Mouse (Mus musculus): ENCODE measurements around the gene Pcnx3. TPM values are rescaled to one million over a fixed set of nuclear protein-coding genes. Genes with fewer than 3 reads are reported as not detected.

The Pcnx3 gene
- polyA plus RNA-seq, 1 experiment from 2014 or later, result 9.1 TPM

DNA sequence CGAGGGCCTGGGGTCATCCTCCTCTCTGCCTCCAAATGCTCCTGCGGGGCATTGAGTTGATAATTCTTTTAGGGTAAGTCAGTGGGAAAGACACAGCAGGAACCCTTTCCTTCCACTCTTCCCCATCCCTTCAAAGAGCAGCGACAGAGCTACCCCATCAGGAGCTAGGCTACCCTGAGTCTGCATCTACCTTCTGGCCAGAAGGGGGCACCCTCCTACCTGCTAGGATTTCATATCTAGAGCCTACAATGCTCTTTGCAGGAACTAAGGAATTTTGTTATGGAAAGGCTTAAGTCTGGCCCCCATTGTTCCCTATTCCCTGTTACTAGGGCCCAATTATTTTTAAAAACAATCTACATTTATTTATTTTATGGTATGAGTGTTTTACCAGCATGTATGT, 22.5 kb upstream of the Pcnx3 start:
- H3K9ac ChIP-seq, result no peak overlapping the region
- H3K27me3 ChIP-seq, result no peaks in the 10 kb centered on the region
- ATAC-seq (ENCODE audit: low read depth) (no peak), DNase-seq (no peak)
- no peaks in the 10 kb centered on the region for H3K9me3 ChIP-seq (replicated peaks)
- H3K27ac ChIP-seq, result peak overlapping the region; percentile 35; the same call in 1 of the 2 replicates
- peaks cover 73% of the 10 kb centered on the region for H3K4me1 ChIP-seq (replicated peaks)
- no peak overlapping the region for H3K4me2 ChIP-seq
- WGBS (ENCODE audit: insufficient replicate concordance), result 47% methylated on average over 3 of the region's 3 CpGs
- H3K36me3 ChIP-seq, result peaks cover 100% of the 10 kb centered on the region
- H3K4me3 ChIP-seq (replicated peaks), result no peak overlapping the region

GRCm38 (mm10) chr19:5710581-5710980, 21.9 kb upstream of the Pcnx3 start:
- Histone ChIP-seq H3K4me2 (no peak overlapping the region), H3K4me3 (replicated peaks) (no peak overlapping the region), H3K27ac (peak overlapping the region; percentile 35; the same call in 1 of the 2 replicates), H3K27me3 (no peaks in the 10 kb centered on the region), H3K36me3 (peaks cover 100% of the 10 kb centered on the region), H3K4me1 (replicated peaks) (peaks cover 73% of the 10 kb centered on the region), H3K9ac (no peak overlapping the region), H3K9me3 (replicated peaks) (no peaks in the 10 kb centered on the region)
- DNase-seq (no peak), ATAC-seq (ENCODE audit: low read depth) (no peak)
- WGBS (ENCODE audit: insufficient replicate concordance), result 89% methylated on average over 8 of the region's 8 CpGs

GRCm38 (mm10) chr19:5710068-5710467, 21.4 kb upstream of the Pcnx3 start:
- H3K9ac ChIP-seq, result no peak overlapping the region
- no peaks in the 10 kb centered on the region for H3K27me3 ChIP-seq
- 98% methylated on average over 6 of the region's 6 CpGs for WGBS (ENCODE audit: insufficient replicate concordance)
- ATAC-seq (ENCODE audit: low read depth) (no peak), DNase-seq (no peak)
- H3K27ac ChIP-seq, result no peak overlapping the region
- no peak overlapping the region for H3K4me3 ChIP-seq (replicated peaks)
- H3K4me1 ChIP-seq (replicated peaks), result peaks cover 73% of the 10 kb centered on the region
- H3K9me3 ChIP-seq (replicated peaks), result no peaks in the 10 kb centered on the region
- peaks cover 95% of the 10 kb centered on the region for H3K36me3 ChIP-seq
- no peak overlapping the region for H3K4me2 ChIP-seq

DNA sequence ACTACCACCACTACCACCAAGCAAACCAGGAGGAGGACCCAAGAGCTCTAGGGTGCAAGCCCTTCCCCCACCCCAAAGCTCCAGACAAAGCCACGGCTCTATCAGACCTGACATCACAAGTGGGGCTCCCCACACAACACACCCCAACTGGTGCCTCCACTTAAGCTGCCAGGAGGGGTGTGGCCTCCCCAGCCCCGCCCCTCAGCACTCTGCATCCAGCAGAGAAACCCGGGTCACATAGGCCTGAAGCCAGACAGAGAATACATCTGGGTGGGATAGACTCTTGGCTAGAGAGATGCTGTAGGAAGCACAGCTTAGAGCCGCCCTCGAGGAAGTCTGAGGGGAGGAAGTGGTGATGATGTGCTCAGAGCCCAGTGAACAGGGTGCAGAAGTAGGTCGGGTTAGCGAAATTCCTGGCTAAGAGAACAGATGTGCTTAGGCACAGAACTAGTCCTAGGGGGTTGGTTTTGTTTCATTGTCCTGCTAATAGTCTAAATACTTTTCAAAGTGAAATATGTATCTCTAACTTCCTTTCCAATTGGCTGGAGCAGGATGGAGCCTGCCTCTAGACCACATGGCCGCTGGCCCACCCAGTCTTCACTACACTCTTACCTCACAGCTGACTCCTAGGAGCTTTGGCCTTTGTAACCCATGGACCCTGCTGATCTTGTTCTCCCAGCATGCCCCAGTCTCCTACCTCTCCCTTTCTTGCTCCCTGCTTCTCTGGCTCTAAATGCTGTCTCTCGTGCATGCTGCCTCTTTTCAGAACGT, 16.3 kb upstream of the Pcnx3 start:
- Histone ChIP-seq H3K36me3 (peaks cover 84% of the 10 kb centered on the region), H3K9ac (peak overlapping the region; percentile 59), H3K4me2 (peak overlapping the region; percentile 53), H3K27me3 (no peaks in the 10 kb centered on the region), H3K4me3 (replicated peaks) (peak overlapping the region; percentile 12), H3K4me1 (replicated peaks) (peaks cover 50% of the 10 kb centered on the region), H3K9me3 (replicated peaks) (no peaks in the 10 kb centered on the region), H3K27ac (peak overlapping the region; percentile 89)
- WGBS (ENCODE audit: insufficient replicate concordance), result 36% methylated on average over 10 of the region's 10 CpGs
- ATAC-seq (ENCODE audit: low read depth), result peak; percentile 83
- peak; percentile 62 for DNase-seq

DNA sequence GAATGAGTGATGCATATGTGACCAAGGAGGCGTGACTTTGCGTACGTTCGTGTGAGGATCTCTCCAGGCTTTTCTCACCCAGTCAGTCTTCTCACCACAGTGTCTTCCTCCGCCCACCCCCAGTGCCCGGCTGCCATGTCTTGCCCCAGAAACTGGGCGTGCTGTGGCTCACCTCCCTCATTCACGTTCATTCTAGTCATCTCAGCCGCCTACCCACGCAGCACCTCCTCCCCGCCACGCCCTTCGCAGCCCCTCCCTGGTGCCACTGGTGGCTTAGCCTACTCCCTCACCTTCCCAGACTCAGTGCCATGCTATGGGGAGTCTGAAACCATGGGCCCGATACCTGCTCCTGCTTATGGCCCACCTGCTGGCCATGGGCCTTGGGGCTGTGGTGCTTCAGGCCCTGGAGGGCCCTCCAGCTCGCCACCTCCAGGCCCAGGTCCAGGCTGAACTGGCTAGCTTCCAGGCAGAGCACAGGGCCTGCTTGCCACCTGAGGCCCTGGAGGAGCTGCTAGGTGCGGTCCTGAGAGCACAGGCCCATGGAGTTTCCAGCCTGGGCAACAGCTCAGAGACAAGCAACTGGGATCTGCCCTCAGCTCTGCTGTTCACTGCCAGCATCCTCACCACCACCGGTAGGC, 15.6 kb upstream of the Pcnx3 start, which contains the start of gene Kcnk7:
Gene Kcnk7, plus strand, starts transcription at position 205 of the 638 bp plus-strand sequence.
- Histone ChIP-seq H3K4me2 (peak within 1 kb of the TSS; percentile 53), H3K9me3 (replicated peaks) (no peaks in the 10 kb centered on the region), H3K36me3 (peaks cover 84% of the 10 kb centered on the region), H3K4me1 (replicated peaks) (peaks cover 48% of the 10 kb centered on the region), H3K27me3 (no peaks in the 10 kb centered on the region), H3K27ac (peak within 1 kb of the TSS; percentile 89), H3K9ac (peak within 1 kb of the TSS; percentile 59), H3K4me3 (replicated peaks) (peak within 1 kb of the TSS; percentile 12)
- ATAC-seq (ENCODE audit: low read depth) (peak; percentile 66), DNase-seq (no peak)
- 54% methylated on average over 17 of the region's 17 CpGs for WGBS (ENCODE audit: insufficient replicate concordance)

GRCm38 (mm10) chr19:5695849-5696462, 7.2 kb upstream of the Pcnx3 start:
- DNase-seq (no peak), ATAC-seq (ENCODE audit: low read depth) (no peak)
- Histone ChIP-seq H3K27me3 (no peaks in the 10 kb centered on the region), H3K9ac (no peak overlapping the region), H3K4me3 (replicated peaks) (no peak overlapping the region), H3K9me3 (replicated peaks) (no peaks in the 10 kb centered on the region), H3K4me1 (replicated peaks) (peaks cover 40% of the 10 kb centered on the region), H3K36me3 (peaks cover 100% of the 10 kb centered on the region), H3K4me2 (no peak overlapping the region), H3K27ac (no peak overlapping the region)
- 82% methylated on average over 41 of the region's 41 CpGs for WGBS (ENCODE audit: insufficient replicate concordance)

DNA sequence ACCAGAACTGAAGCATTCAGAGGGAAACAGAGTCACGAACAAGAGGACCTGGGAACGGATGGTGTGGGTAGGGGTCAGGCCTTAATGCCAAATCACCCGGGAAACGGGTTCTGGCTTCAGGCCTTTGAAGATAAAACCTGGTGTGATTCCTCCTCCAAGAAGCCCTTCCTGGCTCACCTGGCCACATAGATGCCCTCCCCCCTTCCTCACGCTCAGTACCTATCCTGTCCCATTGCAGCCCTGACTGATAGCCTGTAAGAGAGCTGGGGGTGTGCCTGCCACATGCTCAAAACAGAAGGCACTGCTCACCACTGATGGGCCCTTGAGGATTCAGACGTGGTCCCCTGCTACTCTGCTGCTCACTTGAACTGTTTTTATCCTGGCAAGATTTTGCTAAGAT, 5.1 kb upstream of the Pcnx3 start:
- Histone ChIP-seq H3K36me3 (peaks cover 85% of the 10 kb centered on the region), H3K27me3 (no peaks in the 10 kb centered on the region), H3K4me2 (peak overlapping the region; percentile 99; the same call in 1 of the 2 replicates), H3K4me1 (replicated peaks) (peaks cover 53% of the 10 kb centered on the region), H3K9ac (0 out of 2 replicates have a peak overlapping the region, but pooled peaks have one; percentile 94), H3K27ac (peak overlapping the region; percentile 93; the same call in 1 of the 2 replicates), H3K9me3 (replicated peaks) (no peaks in the 10 kb centered on the region), H3K4me3 (replicated peaks) (no peak overlapping the region)
- ATAC-seq (ENCODE audit: low read depth) (no peak), DNase-seq (no peak)
- 86% methylated on average over 6 of the region's 6 CpGs for WGBS (ENCODE audit: insufficient replicate concordance)

- H3K9ac ChIP-seq, result peak overlapping the region; percentile 94
- ATAC-seq (ENCODE audit: low read depth), result no peak
- no peak for DNase-seq
- peaks cover 77% of the 10 kb centered on the region for H3K36me3 ChIP-seq
- no peaks in the 10 kb centered on the region for H3K9me3 ChIP-seq (replicated peaks)
- H3K4me1 ChIP-seq (replicated peaks), result peaks cover 54% of the 10 kb centered on the region
- H3K4me3 ChIP-seq (replicated peaks), result peak overlapping the region; percentile 79
- H3K27me3 ChIP-seq, result no peaks in the 10 kb centered on the region
- H3K4me2 ChIP-seq, result peak overlapping the region; percentile 99
- WGBS (ENCODE audit: insufficient replicate concordance), result 69% methylated on average over 10 of the region's 10 CpGs
- H3K27ac ChIP-seq, result peak overlapping the region; percentile 93
These were observed 4.2 kb upstream of the Pcnx3 start for GRCm38 (mm10) chr19:5692913-5693396.

DNA sequence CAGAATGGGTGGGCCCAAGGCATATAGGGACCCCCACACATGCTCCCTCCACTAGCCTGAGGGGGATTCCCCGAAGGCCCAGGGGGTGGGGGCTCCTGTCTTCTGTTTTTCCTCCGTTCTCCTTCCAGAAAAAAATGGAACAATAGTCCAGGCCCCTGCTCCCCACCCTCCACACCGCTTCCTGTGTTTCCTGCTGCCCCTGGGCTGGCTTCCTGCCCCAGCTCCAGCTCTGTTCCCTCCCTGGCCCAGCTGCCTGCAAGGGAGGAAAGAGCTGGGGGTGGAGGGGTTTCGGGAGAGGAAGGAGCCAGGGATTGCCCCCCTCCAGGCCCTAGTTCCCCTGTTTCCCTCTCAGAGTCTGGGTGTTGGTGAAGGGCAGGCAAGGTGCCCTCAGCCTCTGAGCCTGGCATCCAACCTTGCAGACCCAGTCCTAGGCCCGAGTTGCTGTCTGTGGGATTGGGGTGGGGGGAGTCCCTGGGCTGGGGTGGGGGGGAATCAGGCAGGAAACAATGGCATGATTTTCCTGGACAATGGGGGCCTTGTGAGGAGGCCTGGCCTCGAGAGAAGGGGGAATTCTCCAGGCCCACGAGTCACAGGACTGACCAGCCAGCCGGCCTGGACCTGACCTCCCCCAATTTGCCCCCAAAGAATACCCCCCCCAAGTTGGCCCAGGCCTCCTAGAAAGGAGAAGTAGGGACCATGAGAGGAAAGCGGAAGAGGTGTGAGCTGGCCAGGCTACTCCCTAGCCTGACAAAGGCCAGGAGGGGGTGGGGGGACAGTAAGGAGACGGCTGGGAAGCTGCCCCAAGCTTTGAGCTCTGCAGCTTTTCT, 3.6 kb upstream of the Pcnx3 start:
- Histone ChIP-seq H3K4me1 (replicated peaks) (peaks cover 61% of the 10 kb centered on the region), H3K4me3 (replicated peaks) (peak overlapping the region; percentile 79), H3K9ac (peak overlapping the region; percentile 94), H3K27me3 (no peaks in the 10 kb centered on the region), H3K4me2 (peak overlapping the region; percentile 99), H3K36me3 (peaks cover 70% of the 10 kb centered on the region), H3K27ac (peak overlapping the region; percentile 93), H3K9me3 (replicated peaks) (no peaks in the 10 kb centered on the region)
- DNase-seq (no peak), ATAC-seq (ENCODE audit: low read depth) (no peak)
- WGBS (ENCODE audit: insufficient replicate concordance), result 51% methylated on average over 10 of the region's 10 CpGs

GRCm38 (mm10) chr19:5691601-5692000, 2.9 kb upstream of the Pcnx3 start:
- Histone ChIP-seq H3K4me1 (replicated peaks) (peaks cover 68% of the 10 kb centered on the region), H3K4me2 (peak overlapping the region; percentile 99), H3K27ac (peak overlapping the region; percentile 93), H3K9me3 (replicated peaks) (no peaks in the 10 kb centered on the region), H3K36me3 (peaks cover 67% of the 10 kb centered on the region), H3K4me3 (replicated peaks) (peak overlapping the region; percentile 79), H3K27me3 (no peaks in the 10 kb centered on the region), H3K9ac (peak overlapping the region; percentile 94)
- DNase-seq (no peak), ATAC-seq (ENCODE audit: low read depth) (no peak)
- WGBS (ENCODE audit: insufficient replicate concordance), result 46% methylated on average over 5 of the region's 5 CpGs
